Mouse (Mus musculus) retina, adult 2 months (tissue): ENCODE measurements around the gene Gm19935.
A peak's percentile ranks its signal among the peaks of the same experiment; 100 is the strongest.

Experiments
- DNase-seq: peaks from one replicate; pipeline ENCODE4 v3.0.0-alpha.2; 2012; ENCODE audit warnings: low read depth, low spot score

Gene Gm19935

GRCm38 (mm10) chr8:90830980-90831379 lies 13.8 kb upstream of the Gm19935 start:
- no peak for DNase-seq

- no peak for DNase-seq
Observed at GRCm38 (mm10) chr8:90829825-90830224, 12.6 kb upstream of the Gm19935 start.

- no peak for DNase-seq
Observed at GRCm38 (mm10) chr8:90828987-90829740, 12.0 kb upstream of the Gm19935 start.

GRCm38 (mm10) chr8:90828181-90828986 lies 11.2 kb upstream of the Gm19935 start, which contains the start of gene Chd9:
Chd9 (plus strand) TSS chr8:90828352.
- peak; percentile 80 for DNase-seq

- DNase-seq, result no peak
Observed at GRCm38 (mm10) chr8:90825459-90825871, 8.3 kb upstream of the Gm19935 start.

GRCm38 (mm10) chr8:90822443-90822842 lies 5.2 kb upstream of the Gm19935 start:
- DNase-seq, result no peak

GRCm38 (mm10) chr8:90820321-90820696 lies 3.1 kb upstream of the Gm19935 start:
- no peak for DNase-seq

- DNase-seq, result no peak
Observed at GRCm38 (mm10) chr8:90819561-90820320, 2.5 kb upstream of the Gm19935 start.

- no peak for DNase-seq
Observed at GRCm38 (mm10) chr8:90816061-90816882, 921 bp downstream of the Gm19935 start.

- no peak for DNase-seq
Observed at GRCm38 (mm10) chr8:90813602-90814320, 3.4 kb downstream of the Gm19935 start.

GRCm38 (mm10) chr8:90799473-90799872 lies 17.7 kb downstream of the Gm19935 start:
- DNase-seq, result no peak

- DNase-seq, result peak; percentile 34
Observed at GRCm38 (mm10) chr8:90794990-90795861, 22.0 kb downstream of the Gm19935 start.

GRCm38 (mm10) chr8:90793710-90794109 lies 23.5 kb downstream of the Gm19935 start:
- DNase-seq, result peak; percentile 50

- DNase-seq, result no peak
Observed at GRCm38 (mm10) chr8:90791616-90792015, 25.6 kb downstream of the Gm19935 start.

- DNase-seq, result no peak
Observed at GRCm38 (mm10) chr8:90769791-90770190, 47.4 kb downstream of the Gm19935 start.
